Mouse (Mus musculus) embryo, embryonic 10.5 days (tissue): ENCODE data around the gene Dnah6.
A peak's percentile ranks its signal among the peaks of the same experiment; 100 is the strongest.

Source experiments
- DNase-seq: peaks from one replicate; pipeline ENCODE4 v3.0.0-alpha.2; 2015; ENCODE audit warnings: low spot score

Gene Dnah6

GRCm38 (mm10) chr6:73228408-73228807, 7.0 kb upstream of the Dnah6 start:
- peak; percentile 67 for DNase-seq

GRCm38 (mm10) chr6:73227376-73228158, 6.1 kb upstream of the Dnah6 start:
- peak; percentile 81 for DNase-seq

DNA sequence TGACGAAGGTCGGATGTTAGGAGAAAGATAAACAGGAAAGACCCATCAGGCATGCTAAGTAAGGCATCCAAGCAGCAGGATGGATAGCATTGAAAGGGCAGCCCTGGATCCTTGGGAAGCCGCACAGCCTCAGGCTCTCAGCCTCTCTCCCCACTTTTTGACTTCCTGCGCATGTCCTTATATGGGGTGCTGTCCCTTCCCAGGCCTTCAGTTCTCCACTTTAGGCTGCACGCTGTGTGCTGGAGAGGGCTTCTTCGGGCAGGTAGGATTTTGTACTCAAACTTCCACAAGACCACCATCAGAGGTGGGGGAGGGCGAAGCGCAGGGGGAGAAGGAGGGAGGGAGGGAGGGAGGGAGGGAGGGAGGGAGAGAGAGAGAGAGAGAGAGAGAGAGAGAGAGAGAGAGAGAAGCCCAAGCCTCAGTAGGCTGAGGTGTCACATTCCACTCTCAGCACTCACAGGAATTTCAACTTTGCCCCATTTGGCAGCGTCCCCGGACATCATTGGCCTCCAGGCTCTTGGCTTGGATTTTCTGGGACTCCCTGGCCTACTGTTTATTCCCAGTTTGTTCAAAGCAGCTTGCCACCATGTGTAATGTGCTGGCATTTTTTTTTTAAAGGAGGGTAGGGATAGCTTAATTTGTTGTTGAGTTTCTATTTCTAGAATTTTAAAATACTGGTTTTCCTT, 1.5 kb upstream of the Dnah6 start:
- peak; percentile 80 for DNase-seq

DNA sequence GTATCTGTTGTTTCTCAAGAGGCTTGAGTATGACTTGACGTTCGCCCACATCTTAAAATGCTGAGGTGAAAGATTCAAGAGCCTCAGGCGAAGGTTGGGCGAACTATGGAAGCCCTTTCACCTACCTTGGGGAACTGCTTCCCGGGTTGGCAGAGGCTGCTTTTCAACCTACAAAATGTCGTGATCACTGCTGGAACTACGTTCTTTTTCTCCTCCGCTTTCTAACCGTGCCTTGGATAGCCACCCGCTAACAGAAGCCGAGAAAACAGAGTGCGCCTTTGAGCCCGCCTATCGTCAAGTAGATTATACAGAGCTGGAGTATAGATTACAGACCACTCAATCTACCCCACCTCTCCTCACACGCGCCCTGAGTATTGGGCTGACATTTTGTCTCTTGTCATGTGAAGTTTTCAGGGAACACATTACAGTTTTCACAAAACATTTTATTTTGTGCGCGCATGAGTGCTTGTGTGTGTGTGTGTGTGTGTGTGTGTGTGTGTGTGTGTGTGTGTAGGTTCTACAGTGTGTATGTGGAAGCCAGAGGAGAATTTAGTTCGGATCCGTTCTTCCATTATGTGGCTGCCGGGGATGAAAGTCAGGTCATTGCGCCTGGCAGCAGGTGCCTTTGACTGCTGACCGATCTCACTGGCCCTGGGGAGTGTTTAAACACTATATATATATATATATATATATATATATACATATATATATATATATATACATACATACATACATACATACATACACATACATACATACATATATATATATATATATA, 696 bp upstream of the Dnah6 start:
- peak; percentile 49 for DNase-seq

DNA sequence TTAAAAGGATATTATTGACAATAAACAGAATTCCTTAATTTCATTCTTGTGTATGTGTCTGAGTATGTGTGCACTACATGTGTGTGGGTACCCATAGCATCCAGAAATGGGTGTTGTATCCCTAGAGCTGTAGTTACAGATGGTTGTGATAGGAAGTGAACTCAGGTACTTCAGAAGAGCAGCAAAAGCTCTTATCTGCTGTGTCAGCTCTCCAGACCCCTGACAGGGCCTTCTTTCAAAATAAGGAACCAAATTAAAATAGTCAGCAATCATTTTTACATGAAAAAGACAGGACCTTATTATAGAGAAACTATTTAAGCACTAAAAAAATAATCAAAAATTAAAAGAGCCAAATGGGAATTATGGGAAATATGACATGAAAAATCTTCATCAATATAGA, 9.8 kb downstream of the Dnah6 start:
- no peak for DNase-seq

DNA sequence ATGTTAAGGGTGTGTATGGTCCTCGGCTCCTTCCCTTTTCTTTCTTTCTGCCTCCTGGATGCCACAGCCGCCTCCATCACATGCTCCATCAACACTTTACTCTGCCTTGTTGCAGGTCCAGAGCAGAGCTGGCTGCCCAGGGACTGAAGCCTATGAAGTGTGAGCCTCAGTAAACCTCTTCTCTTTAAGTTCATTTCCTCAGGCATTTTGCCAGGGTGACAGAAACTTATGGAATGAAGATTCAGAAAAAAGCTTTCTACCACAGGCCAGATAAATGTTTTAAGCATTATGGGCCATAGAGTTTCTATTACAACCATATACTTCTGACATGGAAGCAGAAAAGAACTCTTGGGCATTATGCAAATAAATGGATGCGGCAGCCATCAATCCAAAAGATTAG, 10.4 kb downstream of the Dnah6 start:
- DNase-seq, result no peak

DNA sequence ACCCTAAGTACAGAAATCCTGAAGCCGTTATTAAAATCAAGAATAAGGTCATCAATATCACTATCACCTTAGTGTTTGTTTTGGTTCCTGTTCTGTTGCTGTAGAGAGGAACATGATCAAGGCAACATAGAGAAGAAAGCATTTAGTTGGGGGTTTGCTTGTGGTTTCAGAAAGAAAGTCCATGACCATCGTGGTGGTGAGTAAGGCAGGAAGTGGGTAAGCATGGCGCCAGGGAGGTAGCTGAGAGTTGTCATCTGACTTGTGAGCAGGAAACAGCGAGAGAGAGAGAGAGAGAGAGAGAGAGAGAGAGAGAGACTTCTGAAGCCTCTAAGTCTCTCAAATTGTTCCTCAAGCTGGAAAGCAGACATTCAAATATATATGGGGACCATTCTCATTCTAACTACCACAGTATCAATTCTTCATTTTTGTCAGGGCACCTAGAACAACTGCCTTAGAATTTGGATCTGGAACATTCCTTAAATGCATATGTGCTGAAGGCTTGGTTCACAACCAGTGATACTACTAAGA, 10.9 kb downstream of the Dnah6 start:
- DNase-seq, result no peak

- no peak for DNase-seq
Observed at GRCm38 (mm10) chr6:73209598-73209997, 11.9 kb downstream of the Dnah6 start.

DNA sequence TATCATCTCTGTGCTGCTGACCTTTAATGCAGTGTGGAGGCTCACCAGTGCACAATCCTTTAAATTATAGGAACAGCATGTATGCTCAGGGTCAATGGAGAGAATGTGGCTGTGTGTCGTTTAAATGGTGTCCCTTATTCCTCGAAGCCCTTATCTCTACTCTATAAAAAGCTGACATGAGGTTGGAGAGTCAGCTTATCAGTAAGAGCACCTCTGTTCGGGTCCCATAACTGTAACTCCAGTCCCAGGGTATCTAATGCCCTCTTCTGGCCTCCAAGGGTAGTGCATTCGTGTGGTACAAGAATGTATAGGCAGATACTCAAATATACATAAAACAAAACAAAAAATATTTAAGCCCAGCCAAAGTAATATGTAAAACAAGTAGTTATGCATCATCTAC, 16.5 kb downstream of the Dnah6 start:
- no peak for DNase-seq

- DNase-seq, result no peak
Observed at GRCm38 (mm10) chr6:73203724-73204123, 17.7 kb downstream of the Dnah6 start.

- no peak for DNase-seq
Observed at GRCm38 (mm10) chr6:73195291-73195690, 26.2 kb downstream of the Dnah6 start.

- DNase-seq, result no peak
Observed at GRCm38 (mm10) chr6:73190756-73191155, 30.7 kb downstream of the Dnah6 start.

DNA sequence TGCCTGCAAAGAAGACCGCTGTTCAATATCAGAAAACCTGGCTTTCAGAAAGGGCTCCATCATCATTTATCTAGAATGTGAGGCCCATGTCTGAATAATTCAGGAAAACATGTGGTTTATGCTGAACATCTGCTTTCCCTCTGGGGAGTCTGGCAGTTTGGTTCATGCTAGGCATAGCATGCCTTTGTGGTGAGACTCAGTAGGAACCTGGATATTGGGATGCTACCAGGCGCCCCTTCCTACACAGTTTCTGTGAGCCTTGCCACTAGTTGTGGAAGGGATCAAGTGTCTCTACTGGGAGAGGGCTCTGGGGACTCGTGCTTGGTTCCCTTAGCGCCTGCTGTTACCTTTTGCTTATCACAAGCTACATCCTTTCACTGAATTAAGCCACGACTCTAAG, 37.2 kb downstream of the Dnah6 start:
- no peak for DNase-seq

- DNase-seq, result no peak
Observed at GRCm38 (mm10) chr6:73182987-73183386, 38.5 kb downstream of the Dnah6 start.

DNA sequence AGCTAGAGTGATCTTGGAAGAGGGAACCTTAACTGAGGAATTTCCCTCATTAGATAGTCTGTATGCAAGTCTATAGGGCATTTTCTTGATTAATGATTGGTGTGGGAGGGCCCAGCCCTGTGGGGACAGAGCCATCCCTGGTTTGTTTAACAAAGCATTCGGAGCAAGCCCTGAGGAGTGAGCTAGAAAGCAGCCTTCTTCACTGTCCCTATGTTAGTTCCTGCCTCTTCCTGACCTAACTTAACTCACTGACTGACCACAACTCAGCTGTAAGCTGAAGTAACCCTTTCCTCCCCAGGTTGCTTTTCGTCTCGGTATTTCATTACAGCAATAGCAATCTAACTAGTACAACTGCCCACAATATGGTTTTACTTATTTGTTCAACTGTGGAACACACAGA, 39.0 kb downstream of the Dnah6 start:
- DNase-seq, result peak; percentile 11

DNA sequence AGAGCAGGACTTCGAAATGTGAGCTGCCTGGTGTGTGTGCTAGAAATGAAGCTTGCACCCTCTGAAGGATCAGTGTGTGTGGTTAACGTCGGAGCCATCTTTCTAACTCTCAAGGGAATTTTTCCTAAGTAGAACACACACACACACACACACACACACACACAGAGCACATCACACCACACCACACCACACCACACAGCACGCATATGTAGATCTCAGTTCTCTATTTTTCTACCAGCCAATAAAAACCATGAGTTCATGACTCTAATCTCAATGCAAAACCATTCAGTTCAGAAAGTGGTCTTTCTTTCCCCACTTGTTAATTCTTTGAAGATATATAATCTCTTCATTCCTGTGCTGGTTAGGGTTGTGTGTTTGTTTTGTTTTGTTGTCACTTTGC, 39.4 kb downstream of the Dnah6 start:
- no peak for DNase-seq

DNA sequence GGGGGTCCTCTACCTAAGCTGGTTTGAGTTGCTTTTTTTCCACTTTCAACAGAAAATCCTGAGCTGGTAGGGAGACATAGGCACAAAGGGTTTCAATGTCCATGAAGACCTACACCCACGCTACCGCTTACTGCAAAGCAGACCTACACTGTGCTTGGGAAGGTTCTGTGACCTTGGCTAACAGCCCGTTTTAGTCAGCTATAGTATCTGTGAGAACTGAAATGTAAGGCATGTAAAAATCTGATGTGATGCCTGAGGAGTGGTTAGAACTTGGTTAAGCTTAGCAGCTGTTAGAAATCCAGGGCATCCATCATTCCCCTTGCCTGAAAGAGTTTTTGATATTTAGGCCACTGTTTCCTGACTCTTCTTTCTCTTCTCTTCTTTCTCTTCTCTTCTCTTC, 46.3 kb downstream of the Dnah6 start:
- DNase-seq, result no peak

- DNase-seq, result no peak
Observed at GRCm38 (mm10) chr6:73167230-73167629, 54.2 kb downstream of the Dnah6 start.

GRCm38 (mm10) chr6:73162958-73163357, 58.5 kb downstream of the Dnah6 start:
- no peak for DNase-seq

DNA sequence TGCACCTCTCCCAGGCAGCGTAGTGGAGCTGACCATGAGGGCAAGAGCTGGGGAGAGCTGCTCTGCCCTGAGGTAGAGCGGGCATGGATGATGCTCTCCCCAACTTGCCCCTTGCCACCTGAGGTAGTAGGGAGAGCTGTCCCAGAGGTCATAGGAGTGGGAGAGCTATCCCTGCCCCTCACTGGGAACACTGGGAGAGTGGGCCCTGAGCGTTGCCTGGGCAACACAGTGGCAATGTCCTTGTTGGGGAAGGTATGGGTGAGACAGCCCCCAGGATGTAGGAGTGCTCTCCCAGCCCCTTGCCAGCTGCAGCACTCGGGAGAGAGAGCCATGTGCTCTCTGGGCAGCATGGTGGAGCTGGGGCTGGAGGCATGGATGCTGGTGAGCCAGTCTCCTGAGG, 60.1 kb downstream of the Dnah6 start:
- DNase-seq, result no peak

- DNase-seq, result no peak
Observed at GRCm38 (mm10) chr6:73155455-73155854, 66.0 kb downstream of the Dnah6 start.

GRCm38 (mm10) chr6:73153675-73154074, 67.8 kb downstream of the Dnah6 start:
- peak; percentile 93 for DNase-seq

DNA sequence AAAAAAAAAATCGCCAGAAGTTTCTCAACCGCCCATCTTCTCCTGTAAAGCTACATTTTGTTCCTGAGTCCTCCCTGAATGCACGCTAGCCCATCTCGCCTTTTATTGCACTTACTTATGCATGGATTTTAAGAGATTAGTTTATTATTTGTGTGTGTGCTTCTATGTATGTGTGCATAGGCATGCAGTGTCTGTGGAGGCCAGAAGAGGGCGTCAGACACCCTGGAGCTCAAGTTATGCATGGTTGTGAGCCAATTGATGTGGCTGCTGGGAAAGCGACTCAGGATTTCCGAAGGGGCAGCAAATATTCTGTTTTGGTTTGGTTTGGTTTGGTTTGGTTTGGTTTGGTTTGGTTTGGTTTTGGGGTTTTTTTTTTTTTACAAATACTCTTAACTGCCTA, 78.0 kb downstream of the Dnah6 start:
- no peak for DNase-seq
